19 mouse cellular contexts compared by ENCODE assay signal in genomic region chrX:58702152-58702741, GRCm38 (mm10).
DNase-seq lines count a peak whose midpoint lies in the region; ATAC-seq and TF ChIP-seq lines count a peak whose summit lies in the region.
"Had no signal": no experiment of that assay in that cellular context is flagged by ENCODE, and none has a peak within 500 bp of the region (broad histone marks: within the 10 kb centered on the region; RNA-seq: fewer than 3 reads in every experiment).

No protein-coding gene starts in this region.

- no peaks in the 10 kb centered on the region for H3K4me1 ChIP-seq in hindbrain, embryonic 16.5 days (ENCODE audit: control insufficient read depth, insufficient read depth, low read depth, low read length)
- no peaks in the 10 kb centered on the region for H3K4me1 ChIP-seq in hindbrain, embryonic 13.5 days (replicated peaks)
- no peaks in the 10 kb centered on the region for H3K4me1 ChIP-seq in midbrain, postnatal 0 days (ENCODE audit: insufficient read depth, low read length)
- no peaks in the 10 kb centered on the region for H3K4me1 ChIP-seq in midbrain, embryonic 13.5 days (replicated peaks)
- H3K4me1 ChIP-seq: neural tube, embryonic 12.5 days had no signal

- no peak for TF ChIP-seq CTCF in midbrain, postnatal 0 days (IDR thresholded peaks at IDR 0.05)

- H3K4me3 ChIP-seq in hindbrain, embryonic 16.5 days (ENCODE audit: low read length), result no peak overlapping the region
- no peak overlapping the region for H3K4me3 ChIP-seq in hindbrain, embryonic 13.5 days
- H3K4me3 ChIP-seq in midbrain, postnatal 0 days (ENCODE audit: low read depth, low read length), result no peak overlapping the region
- no peak overlapping the region for H3K4me3 ChIP-seq in midbrain, embryonic 13.5 days (replicated peaks)
- H3K4me3 ChIP-seq: neural tube, embryonic 12.5 days had no signal

- H3K27me3 ChIP-seq in hindbrain, embryonic 16.5 days (replicated peaks; ENCODE audit: control insufficient read depth, insufficient read depth, low read length), result no peaks in the 10 kb centered on the region
- H3K27me3 ChIP-seq in hindbrain, embryonic 13.5 days, result no peaks in the 10 kb centered on the region
- H3K27me3 ChIP-seq in midbrain, postnatal 0 days (ENCODE audit: insufficient read depth, low read length), result no peaks in the 10 kb centered on the region
- no peaks in the 10 kb centered on the region for H3K27me3 ChIP-seq in midbrain, embryonic 13.5 days
- H3K27me3 ChIP-seq: neural tube, embryonic 12.5 days had no signal

- no peaks in the 10 kb centered on the region for H3K9me3 ChIP-seq in hindbrain, embryonic 16.5 days (ENCODE audit: control insufficient read depth, low read length)
- H3K9me3 ChIP-seq in hindbrain, embryonic 13.5 days, result no peaks in the 10 kb centered on the region
- H3K9me3 ChIP-seq in midbrain, postnatal 0 days (ENCODE audit: low read length), result no peaks in the 10 kb centered on the region
- no peaks in the 10 kb centered on the region for H3K9me3 ChIP-seq in midbrain, embryonic 13.5 days
- H3K9me3 ChIP-seq: neural tube, embryonic 12.5 days had no signal

- H3K27ac ChIP-seq in hindbrain, embryonic 16.5 days (ENCODE audit: low read depth, low read length), result no peak overlapping the region
- no peak overlapping the region for H3K27ac ChIP-seq in hindbrain, embryonic 13.5 days
- no peak overlapping the region for H3K27ac ChIP-seq in midbrain, postnatal 0 days (ENCODE audit: low read depth, low read length)
- H3K27ac ChIP-seq in midbrain, embryonic 13.5 days, result no peak overlapping the region
- H3K27ac ChIP-seq: liver, embryonic 14.5 days; neural tube, embryonic 12.5 days had no signal

- H3K36me3 ChIP-seq in hindbrain, embryonic 16.5 days (ENCODE audit: control insufficient read depth, insufficient read depth, low read length), result no peaks in the 10 kb centered on the region
- no peaks in the 10 kb centered on the region for H3K36me3 ChIP-seq in hindbrain, embryonic 13.5 days
- H3K36me3 ChIP-seq in midbrain, postnatal 0 days (ENCODE audit: insufficient read depth, low read length), result no peaks in the 10 kb centered on the region
- H3K36me3 ChIP-seq in midbrain, embryonic 13.5 days, result no peaks in the 10 kb centered on the region
- H3K36me3 ChIP-seq: neural tube, embryonic 12.5 days had no signal

- no peak overlapping the region for H3K4me2 ChIP-seq in hindbrain, embryonic 16.5 days (ENCODE audit: low read length)
- no peak overlapping the region for H3K4me2 ChIP-seq in hindbrain, embryonic 13.5 days
- no peak overlapping the region for H3K4me2 ChIP-seq in midbrain, postnatal 0 days (ENCODE audit: low read depth, low read length, poor library complexity, severe bottlenecking)
- no peak overlapping the region for H3K4me2 ChIP-seq in midbrain, embryonic 13.5 days (replicated peaks)
- H3K4me2 ChIP-seq: midbrain, embryonic 11.5 days; neural tube, embryonic 12.5 days had no signal

- DNase-seq in cerebellum, postnatal 10 days, result peak; percentile 3 to 23
- no peak for DNase-seq in cerebellum, adult 18-20 months
- DNase-seq in midbrain, postnatal 0 days (ENCODE audit: low spot score), result peak; percentile 44
- no peak for DNase-seq in ovary, postnatal 36 days (ENCODE audit: low spot score)
- DNase-seq: adrenal gland, postnatal 10 days; cerebellum, adult 11 months; cerebellum, postnatal 25 days; embryo, embryonic 11 days; kidney, adult 8-10 months; kidney, postnatal 36 days; thymus, postnatal 14 days had no signal

- no peak overlapping the region for H3K9ac ChIP-seq in hindbrain, embryonic 16.5 days (ENCODE audit: low read depth, low read length)
- H3K9ac ChIP-seq in hindbrain, embryonic 13.5 days, result no peak overlapping the region
- H3K9ac ChIP-seq in midbrain, postnatal 0 days (replicated peaks; ENCODE audit: low read length, poor library complexity, severe bottlenecking), result no peak overlapping the region
- H3K9ac ChIP-seq in midbrain, embryonic 13.5 days (replicated peaks), result no peak overlapping the region
- H3K9ac ChIP-seq: liver, embryonic 14.5 days; neural tube, embryonic 12.5 days had no signal

- peak; percentile 75 for ATAC-seq in hindbrain, embryonic 16.5 days
- no peak for ATAC-seq in hindbrain, embryonic 13.5 days (ENCODE audit: low FRiP score)
- ATAC-seq in midbrain, postnatal 0 days (ENCODE audit: low FRiP score), result no peak
- ATAC-seq in midbrain, embryonic 13.5 days, result no peak
- ATAC-seq in inflammation-experienced regulatory T-cells, adult 6 months, result no peak
- ATAC-seq: lung, postnatal 0 days had no signal

- 60% methylated on average over 4 of the region's 4 CpGs for WGBS in hindbrain, embryonic 16.5 days
- WGBS in hindbrain, embryonic 13.5 days, result 74% methylated on average over 4 of the region's 4 CpGs
- 61% methylated on average over 4 of the region's 4 CpGs for WGBS in midbrain, postnatal 0 days
- 72% methylated on average over 4 of the region's 4 CpGs for WGBS in midbrain, embryonic 13.5 days

Comparison
In these comparisons a context has a peak if more than half of its experiments do, and no peak if none do; other contexts are left out.
1. DNase-seq: peak in cerebellum, postnatal 10 days (2 of 2) and midbrain, postnatal 0 days (single experiment); none in cerebellum, adult 18-20 months (0 of 2) and ovary, postnatal 36 days (single experiment).